Mouse (Mus musculus): ENCODE measurements around the gene Epor.

DNA sequence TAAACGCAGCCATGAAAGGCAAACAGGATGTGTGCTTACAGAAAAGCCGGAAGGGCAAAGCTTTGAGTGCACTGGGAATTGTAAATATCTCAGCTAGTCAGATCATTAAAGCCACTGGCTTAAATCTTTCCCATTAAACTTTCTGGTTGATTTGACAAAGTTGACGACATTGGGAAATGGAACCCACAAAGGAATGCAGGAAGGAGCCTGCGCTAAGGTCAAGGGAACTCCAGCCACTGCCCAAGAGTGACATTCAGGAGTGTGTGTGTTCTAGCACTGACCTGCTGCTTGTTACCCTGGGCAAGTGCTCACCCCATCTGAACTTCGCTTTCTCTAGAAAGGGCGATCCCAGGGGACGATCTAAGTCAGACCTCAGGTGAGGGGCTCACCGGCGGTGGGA lies 3.2 kb downstream of the Epor start:
- TF ChIP-seq CTCF (IDR thresholded peaks at IDR 0.05 in 2 of 3, conservative IDR thresholded peaks at IDR 0.05 in 1 of 3; ENCODE audit: control insufficient read depth in 1 of 3, insufficient read depth in 1 of 3, low read depth in 2 of 3, low read length in 3 of 3, poor library complexity in 1 of 3, severe bottlenecking in 1 of 3) = no peak
- TF ChIP-seq EP300 (IDR thresholded peaks at IDR 0.05; ENCODE audit: low read depth in 1 of 2, low read length in 2 of 2) = no peak
- no peak for TF ChIP-seq POLR2A (IDR thresholded peaks at IDR 0.05; ENCODE audit: control insufficient read depth in 1 of 2, insufficient read depth in 1 of 2, low read depth in 1 of 2, low read length in 2 of 2, poor library complexity in 1 of 2)
- no peak for TF ChIP-seq E2F4 (IDR thresholded peaks at IDR 0.05; ENCODE audit: borderline replicate concordance, low read depth, low read length)
- TF ChIP-seq MEF2A (IDR thresholded peaks at IDR 0.05; ENCODE audit: extremely low read depth, insufficient replicate concordance, low read depth, low read length, poor library complexity, severe bottlenecking) = no peak
